Mouse (Mus musculus): ENCODE data around the gene Dhrs3. TPM values are rescaled to one million over a fixed set of nuclear protein-coding genes. Genes with fewer than 3 reads are reported as not detected.

Dhrs3 gene
- total RNA-seq, 2 experiments from 2014 or later: 16.4 to 22.8 TPM

DNA sequence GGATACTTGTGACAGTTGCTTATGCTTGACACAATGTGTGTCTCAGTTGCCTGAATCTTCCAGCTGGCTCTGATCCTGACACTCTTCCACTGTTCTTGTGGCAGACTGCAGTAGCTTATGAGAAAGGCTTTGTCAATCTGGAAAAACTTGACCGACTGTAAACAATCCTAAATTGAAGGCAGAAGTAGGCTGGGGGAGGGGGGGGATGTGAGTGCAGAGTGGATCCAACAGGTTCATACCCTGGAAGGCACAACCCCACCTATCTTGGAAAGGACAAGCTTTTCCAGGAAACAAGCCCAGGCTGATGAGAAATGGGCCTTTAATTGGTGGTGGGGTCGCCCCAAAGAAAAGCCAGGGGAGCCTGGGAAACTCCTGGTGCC lies 2.6 kb downstream of the Dhrs3 start:
- DNase-seq: peak; percentile 37
- intact Hi-C loops (cut with DNase I): loop anchor here (10.0 kb wide), 3 partner anchors 160 to 380 kb away; no protein-coding TSS in a partner anchor

DNA sequence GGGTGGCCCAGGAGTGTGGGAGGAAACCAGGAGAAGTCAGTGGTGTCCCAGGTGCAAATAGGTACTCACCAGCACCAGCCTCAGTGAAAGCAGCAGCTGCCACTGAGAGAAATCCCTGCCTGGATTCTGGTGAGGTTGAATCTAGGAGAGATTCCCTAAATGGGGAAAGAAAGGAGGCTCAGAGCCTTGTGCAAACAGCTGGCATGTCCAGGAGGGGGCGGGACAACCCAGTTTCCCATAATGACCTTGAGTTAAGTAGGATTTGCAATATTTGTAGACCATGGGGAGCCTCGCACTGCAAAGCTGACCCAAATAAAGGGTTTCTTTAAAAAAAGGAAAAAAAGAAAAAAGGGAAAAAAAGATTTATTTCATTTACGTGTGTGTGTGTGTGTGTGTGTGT lies 3.7 kb downstream of the Dhrs3 start:
- intact Hi-C loops (cut with DNase I): loop anchor here (10.0 kb wide), 3 partner anchors 158 to 378 kb away; no protein-coding TSS in a partner anchor
- peak; percentile 42 for DNase-seq

DNA sequence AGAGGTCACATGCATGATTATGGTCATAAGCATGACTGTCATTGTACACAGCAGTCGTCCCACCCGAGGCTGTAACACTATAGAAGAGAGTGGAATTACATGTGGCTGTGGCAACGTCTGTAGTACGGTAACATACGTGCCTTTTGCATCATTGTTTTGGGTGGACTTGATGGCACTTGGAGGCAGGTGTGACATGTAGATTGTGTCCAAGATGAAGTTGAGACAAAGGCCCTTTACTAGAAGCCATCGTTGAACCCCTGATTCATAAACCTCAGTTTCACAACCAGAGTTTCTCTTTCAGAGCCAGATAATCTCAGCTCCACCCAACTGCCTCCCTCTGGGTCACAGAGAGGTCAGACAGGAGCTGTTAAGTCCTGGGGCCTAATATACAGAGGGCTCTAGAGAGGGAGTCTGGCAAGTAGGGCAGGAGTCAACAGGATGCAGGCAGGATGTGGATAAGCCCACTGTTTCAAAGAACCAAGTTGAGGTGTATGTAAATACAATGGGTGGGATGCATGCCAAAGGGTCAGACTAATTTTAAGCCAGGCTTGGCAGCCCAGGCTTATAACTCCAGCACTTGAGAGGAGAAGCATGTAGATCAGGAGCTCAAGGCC lies 5.5 kb downstream of the Dhrs3 start:
- intact Hi-C loops (cut with DNase I): loop anchor here (10.0 kb wide), 3 partner anchors 157 to 377 kb away; no protein-coding TSS in a partner anchor
- no peak for DNase-seq

GRCm38 (mm10) chr4:144898737-144899136 lies 6.1 kb downstream of the Dhrs3 start:
- DNase-seq: no peak
- intact Hi-C loops (cut with DNase I): loop anchor here (10.0 kb wide), 3 partner anchors 156 to 376 kb away; no protein-coding TSS in a partner anchor

GRCm38 (mm10) chr4:144901561-144902111 lies 9.0 kb downstream of the Dhrs3 start:
- intact Hi-C loops (cut with DNase I): no loop called here

GRCm38 (mm10) chr4:144903088-144903487 lies 10.5 kb downstream of the Dhrs3 start:
- intact Hi-C loops (cut with DNase I): no loop called here
- no peak for DNase-seq

More at GRCm38 (mm10) chr4:144901561-144902111, 9.0 kb downstream of the Dhrs3 start:
- DNase-seq: no peak

- intact Hi-C loops (cut with DNase I): no loop called here
Measured at GRCm38 (mm10) chr4:144903932-144904331, 11.3 kb downstream of the Dhrs3 start.

DNA sequence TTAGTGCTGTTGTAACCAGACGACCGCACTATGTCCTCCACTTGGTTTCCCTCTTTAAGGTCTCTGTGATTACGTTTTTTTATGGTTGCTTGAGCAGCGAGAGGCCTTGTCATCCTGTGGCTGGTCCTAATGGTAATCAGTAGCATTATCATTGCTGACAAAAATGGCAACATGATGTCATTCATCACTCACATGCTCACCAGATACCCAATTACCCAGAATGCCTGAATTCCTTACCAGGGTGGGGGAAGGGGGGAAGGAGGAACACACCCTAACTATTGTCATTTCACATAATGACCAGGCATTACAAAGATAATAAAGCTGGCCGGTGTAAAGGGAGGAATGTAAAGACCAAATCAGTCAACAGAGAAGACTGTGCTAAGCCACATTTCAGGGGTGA lies 12.5 kb downstream of the Dhrs3 start:
- no peak for DNase-seq
- intact Hi-C loops (cut with DNase I): no loop called here

More at GRCm38 (mm10) chr4:144903932-144904331, 11.3 kb downstream of the Dhrs3 start:
- DNase-seq: no peak

- DNase-seq: peak; percentile 43
- intact Hi-C loops (cut with DNase I): no loop called here
Measured at GRCm38 (mm10) chr4:144906001-144906889, 13.6 kb downstream of the Dhrs3 start.

- no peak for DNase-seq
- intact Hi-C loops (cut with DNase I): no loop called here
Measured at GRCm38 (mm10) chr4:144906978-144907703, 14.5 kb downstream of the Dhrs3 start.

GRCm38 (mm10) chr4:144908825-144909224 lies 16.2 kb downstream of the Dhrs3 start:
- intact Hi-C loops (cut with DNase I): no loop called here
- DNase-seq: no peak

DNA sequence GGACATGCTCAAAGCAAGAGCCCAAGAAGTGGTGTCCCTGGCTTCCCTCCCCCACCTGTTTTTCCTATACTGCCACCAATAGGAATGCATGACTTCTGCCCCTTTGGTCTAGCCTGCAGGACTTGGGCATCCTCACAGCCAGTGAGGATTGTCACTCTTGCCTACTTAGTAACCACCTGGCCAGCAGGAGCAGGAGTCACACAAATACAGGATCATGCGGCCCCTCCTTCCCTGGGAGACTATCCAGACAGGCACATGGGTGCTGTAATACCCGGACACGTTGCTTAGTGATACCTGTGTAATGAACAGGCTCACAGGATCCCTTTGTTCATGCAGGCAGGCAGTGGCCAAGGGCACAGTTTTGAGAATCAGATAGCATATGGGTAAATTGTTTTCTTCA lies 17.7 kb downstream of the Dhrs3 start:
- DNase-seq: no peak
- intact Hi-C loops (cut with DNase I): no loop called here

GRCm38 (mm10) chr4:144913298-144914152 lies 20.9 kb downstream of the Dhrs3 start:
- intact Hi-C loops (cut with DNase I): no loop called here
- DNase-seq: no peak

DNA sequence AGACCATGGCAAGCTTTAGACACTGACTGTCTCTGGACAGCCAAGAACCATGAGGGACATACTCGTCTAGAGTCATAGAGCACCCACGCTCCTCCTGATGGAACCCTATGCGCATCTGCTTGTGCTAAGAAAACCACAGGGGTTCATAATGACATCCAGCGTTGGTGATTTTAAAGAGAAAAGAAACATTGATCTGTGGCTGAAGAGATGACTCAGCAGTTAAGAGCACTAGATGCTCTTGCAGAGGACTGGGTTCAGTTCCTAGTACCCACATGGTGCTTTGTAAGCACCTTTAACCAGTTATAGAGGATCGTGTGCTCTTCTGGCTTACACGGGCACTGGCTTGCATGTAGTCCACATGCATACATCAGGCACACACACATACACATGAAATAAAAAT lies 23.9 kb downstream of the Dhrs3 start:
- no peak for DNase-seq
- intact Hi-C loops (cut with DNase I): no loop called here

DNA sequence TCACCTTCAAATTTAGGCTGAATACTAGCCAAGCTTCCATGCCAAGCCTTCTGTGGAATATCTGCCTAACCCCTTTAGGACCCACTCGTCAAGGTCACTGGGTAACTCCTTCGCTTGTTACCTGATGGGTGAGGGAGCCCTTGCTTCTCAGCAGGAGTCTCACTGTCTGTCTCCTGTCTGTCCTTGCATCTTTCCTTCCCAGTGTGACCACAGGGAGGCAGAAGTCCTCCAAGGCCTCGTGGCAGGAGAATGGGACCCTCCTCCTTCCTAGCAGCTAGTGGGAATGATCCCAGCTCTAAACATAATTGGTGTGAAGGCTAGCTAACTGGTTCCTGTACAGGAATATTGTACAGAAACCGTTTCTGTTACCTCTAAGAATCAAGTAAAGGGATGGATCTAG lies 24.5 kb downstream of the Dhrs3 start:
- intact Hi-C loops (cut with DNase I): no loop called here
- DNase-seq: no peak

DNA sequence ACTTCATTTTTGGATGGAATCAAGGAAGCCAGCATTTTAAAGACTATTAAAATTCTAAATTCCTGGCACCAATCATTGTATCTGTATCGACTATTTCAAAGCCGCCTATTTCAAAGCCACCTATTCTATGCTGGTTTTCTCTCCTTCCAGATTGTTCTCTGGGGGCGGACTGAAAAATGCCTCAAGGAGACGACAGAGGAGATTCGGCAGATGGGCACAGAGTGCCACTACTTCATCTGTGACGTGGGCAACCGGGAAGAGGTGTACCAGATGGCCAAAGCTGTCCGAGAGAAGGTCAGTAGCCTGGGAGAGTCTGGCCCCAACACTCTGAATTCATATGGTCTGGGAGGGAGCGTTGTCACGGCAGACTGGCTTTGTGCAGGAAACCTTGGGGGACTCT lies 25.9 kb downstream of the Dhrs3 start:
- intact Hi-C loops (cut with DNase I): no loop called here
- DNase-seq: no peak

GRCm38 (mm10) chr4:144928693-144929436 lies 36.2 kb downstream of the Dhrs3 start:
- DNase-seq: no peak
- intact Hi-C loops (cut with DNase I): no loop called here

DNA sequence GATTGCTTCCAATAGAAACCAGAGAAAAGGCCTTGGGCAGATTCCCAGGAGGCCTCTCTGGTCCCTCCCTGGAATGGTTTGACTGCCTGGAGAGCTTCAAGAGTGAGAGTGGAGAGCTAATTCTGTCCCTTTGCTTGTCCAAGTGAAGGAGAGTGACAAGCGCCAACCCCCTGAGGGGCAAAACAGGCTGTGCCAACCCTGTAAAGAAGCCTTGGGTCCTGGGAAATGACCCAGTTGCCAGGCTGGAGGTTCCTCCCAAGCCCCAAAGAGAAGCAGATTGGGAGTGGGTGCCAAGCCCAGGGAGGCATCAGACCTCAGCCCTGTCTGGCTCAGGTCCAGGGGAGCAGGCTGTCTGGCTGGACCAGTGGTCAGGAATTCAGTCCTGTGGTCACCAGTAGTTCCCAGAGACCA lies 37.2 kb downstream of the Dhrs3 start:
- intact Hi-C loops (cut with DNase I): no loop called here
- peak; percentile 88 for DNase-seq

DNA sequence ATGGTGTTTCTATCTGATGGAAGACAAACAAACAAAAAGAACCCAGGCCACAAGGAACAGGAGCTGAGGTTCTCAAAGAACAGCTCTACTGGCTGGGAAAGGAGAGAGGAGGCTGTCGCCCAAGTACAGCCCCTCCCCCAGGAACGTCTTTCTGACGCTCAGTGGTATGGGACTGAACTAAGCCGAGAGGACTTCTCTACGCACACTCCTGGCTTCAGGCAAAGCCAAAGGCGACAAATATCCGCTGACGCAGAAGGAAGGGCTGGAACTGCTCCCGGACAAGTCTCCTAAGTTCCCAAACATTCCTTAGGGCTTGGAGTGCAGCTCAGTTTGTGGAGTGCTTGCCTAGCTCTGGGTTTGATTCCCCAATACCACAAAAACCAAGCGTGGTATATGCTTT lies 37.7 kb downstream of the Dhrs3 start:
- DNase-seq: peak; percentile 63
- intact Hi-C loops (cut with DNase I): no loop called here

All from left cerebral cortex, postnatal 4 days (tissue).